Mouse (Mus musculus) midbrain, embryonic 12.5 days (tissue): ENCODE data around the gene Ankmy2. TPM values are rescaled to one million over a fixed set of nuclear protein-coding genes. Genes with fewer than 3 reads are reported as not detected.
"Not testable (repeated sequence)": the region's sequence is repeated elsewhere in the genome, so short reads cannot be mapped to it uniquely, and the experiment has no call there.

ENCODE experiments used
- ATAC-seq: fragments of 200-750 bp; cut with Nextera tagmentation; 2 replicates; pipeline ENCODE4 v1.8.0; 2017; ENCODE audit warnings: low read depth, moderate TSS enrichment, moderate library complexity; ENCODE audit not compliant: low FRiP score
- H3K27ac ChIP-seq: fragments of 300-500 bp; sonication (generic); replicated peaks from 2 replicates; pipeline ENCODE4 v1.5.1; 2016; ENCODE audit warnings: mild to moderate bottlenecking
- H3K27me3 ChIP-seq: fragments of 300-500 bp; sonication (generic); 2 replicates; pipeline ENCODE4 v1.6.1; 2016; ENCODE audit warnings: mild to moderate bottlenecking
- H3K36me3 ChIP-seq: fragments of 300-500 bp; sonication (generic); 2 replicates; pipeline ENCODE4 v1.6.1; 2016
- H3K4me1 ChIP-seq: fragments of 300-500 bp; sonication (generic); 2 replicates; pipeline ENCODE4 v1.6.1; 2016
- H3K4me2 ChIP-seq: fragments of 300-500 bp; sonication (generic); replicated peaks from 2 replicates; pipeline ENCODE4 v1.6.1; 2016; ENCODE audit warnings: mild to moderate bottlenecking, moderate library complexity
- H3K4me3 ChIP-seq: fragments of 300-500 bp; sonication (generic); 2 replicates; pipeline ENCODE4 v1.5.1; 2016; ENCODE audit warnings: mild to moderate bottlenecking
- H3K9ac ChIP-seq: fragments of 300-500 bp; sonication (generic); replicated peaks from 2 replicates; pipeline ENCODE4 v1.6.1; 2016; ENCODE audit warnings: mild to moderate bottlenecking, moderate library complexity
- H3K9me3 ChIP-seq: fragments of 300-500 bp; sonication (generic); 2 replicates; pipeline ENCODE4 v1.6.1; 2016; ENCODE audit warnings: mild to moderate bottlenecking
- WGBS: fragments of 180-500 bp; shearing (Covaris S2); methylation state at CpG from one replicate; pipeline ENCODE4 v1.1.7; 2016; 5-methylcytosine and 5-hydroxymethylcytosine counted together
- polyA plus RNA-seq: library from polyadenylated mRNA; unstranded; fragments of >200 nt; fragmentation: Nextera tagmentation; extraction: Ambion mirVana; gene quantifications from 2 replicates; pipeline ENCODE4 v1.2.1, GENCODE M21; 2016

Gene Ankmy2
- polyA plus RNA-seq, 1 experiment from 2014 or later, result 33.2 TPM

GRCm38 (mm10) chr12:36164126-36164791 lies 7.3 kb downstream of the Ankmy2 start:
- no peaks in the 10 kb centered on the region for H3K27me3 ChIP-seq
- no peak for ATAC-seq
- H3K27ac ChIP-seq, result no peak overlapping the region
- 0 out of 2 replicates have a peak, but pooled peaks cover 6% of the 10 kb centered on the region for H3K4me1 ChIP-seq
- H3K9ac ChIP-seq, result no peak overlapping the region
- peaks cover 10% of the 10 kb centered on the region for H3K36me3 ChIP-seq
- no peak overlapping the region for H3K4me2 ChIP-seq
- no peaks in the 10 kb centered on the region for H3K9me3 ChIP-seq
- no peak overlapping the region for H3K4me3 ChIP-seq
- 91% methylated on average over 7 of the region's 7 CpGs for WGBS

GRCm38 (mm10) chr12:36165299-36165698 lies 8.4 kb downstream of the Ankmy2 start:
- H3K27me3 ChIP-seq, result no peaks in the 10 kb centered on the region
- no peak overlapping the region for H3K4me2 ChIP-seq
- H3K36me3 ChIP-seq, result peaks cover 16% of the 10 kb centered on the region
- H3K4me3 ChIP-seq, result no peak overlapping the region
- 46% methylated on average over 1 of the region's 1 CpGs for WGBS
- H3K27ac ChIP-seq, result no peak overlapping the region
- H3K4me1 ChIP-seq, result 0 out of 2 replicates have a peak, but pooled peaks cover 6% of the 10 kb centered on the region
- H3K9me3 ChIP-seq, result no peaks in the 10 kb centered on the region
- no peak overlapping the region for H3K9ac ChIP-seq
- ATAC-seq, result no peak

GRCm38 (mm10) chr12:36177227-36177626 lies 20.3 kb downstream of the Ankmy2 start:
- H3K27ac ChIP-seq, result no peak overlapping the region

DNA sequence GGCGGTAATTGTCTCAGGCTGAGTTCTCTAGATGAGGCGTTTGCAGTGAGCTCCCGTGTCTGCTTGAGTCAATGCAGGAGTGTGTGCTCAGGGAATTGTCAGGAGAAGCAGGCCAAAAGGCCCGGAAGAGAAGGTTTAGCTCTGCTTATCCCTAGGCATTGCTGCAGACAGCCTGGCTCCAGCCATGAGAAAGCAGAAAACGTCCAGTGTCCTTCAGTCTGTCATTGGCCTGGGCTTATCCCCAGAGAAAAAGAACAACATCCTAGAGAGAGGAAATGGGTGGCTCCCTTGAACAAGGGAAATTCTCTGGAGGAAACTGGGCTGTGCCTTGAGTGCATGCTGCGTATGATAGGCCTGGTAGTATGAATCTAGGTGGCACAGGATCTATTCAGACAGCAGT lies 25.7 kb downstream of the Ankmy2 start:
- H3K4me1 ChIP-seq, result no peaks in the 10 kb centered on the region
- H3K9me3 ChIP-seq, result no peaks in the 10 kb centered on the region
- H3K27me3 ChIP-seq, result no peaks in the 10 kb centered on the region
- no peak overlapping the region for H3K4me3 ChIP-seq
- H3K9ac ChIP-seq, result no peak overlapping the region
- WGBS, result 84% methylated on average over 6 of the region's 6 CpGs
- H3K36me3 ChIP-seq, result peaks cover 48% of the 10 kb centered on the region
- no peak overlapping the region for H3K4me2 ChIP-seq
- no peak for ATAC-seq
- no peak overlapping the region for H3K27ac ChIP-seq

More at GRCm38 (mm10) chr12:36177227-36177626, 20.3 kb downstream of the Ankmy2 start:
- Histone ChIP-seq H3K36me3 (peaks cover 54% of the 10 kb centered on the region), H3K27me3 (no peaks in the 10 kb centered on the region), H3K9ac (no peak overlapping the region), H3K4me3 (no peak overlapping the region), H3K4me1 (no peaks in the 10 kb centered on the region), H3K9me3 (no peaks in the 10 kb centered on the region), H3K4me2 (no peak overlapping the region)
- no peak for ATAC-seq
- WGBS, result 96% methylated on average over 5 of the region's 5 CpGs

GRCm38 (mm10) chr12:36187081-36187480 lies 30.2 kb downstream of the Ankmy2 start:
- no peaks in the 10 kb centered on the region for H3K4me1 ChIP-seq
- H3K4me2 ChIP-seq, result no peak overlapping the region
- H3K27ac ChIP-seq, result no peak overlapping the region
- no peak overlapping the region for H3K9ac ChIP-seq
- H3K36me3 ChIP-seq, result peaks cover 67% of the 10 kb centered on the region
- no peaks in the 10 kb centered on the region for H3K27me3 ChIP-seq
- H3K9me3 ChIP-seq, result no peaks in the 10 kb centered on the region
- H3K4me3 ChIP-seq, result no peak overlapping the region
- WGBS, result 85% methylated on average over 6 of the region's 6 CpGs
- ATAC-seq, result no peak

DNA sequence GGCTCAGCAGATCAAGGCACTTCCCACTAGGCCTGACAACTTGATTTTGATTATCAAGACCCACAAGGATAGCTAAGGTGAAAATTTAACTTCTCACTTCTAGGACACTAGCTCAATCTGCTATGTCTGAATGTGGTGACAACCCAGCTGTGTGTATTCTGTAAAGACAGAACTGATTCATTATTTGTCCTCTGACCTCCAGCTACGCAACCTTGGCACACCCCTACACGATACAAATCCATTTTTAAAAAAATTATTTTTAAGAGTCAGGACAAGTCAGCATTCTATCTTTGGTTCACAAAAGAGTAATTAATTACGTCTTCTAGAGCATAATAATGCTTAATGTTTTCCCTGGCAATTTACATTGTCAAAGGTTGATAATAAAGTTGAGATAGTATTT lies 32.7 kb downstream of the Ankmy2 start:
- no peaks in the 10 kb centered on the region for H3K4me1 ChIP-seq
- H3K27ac ChIP-seq, result no peak overlapping the region
- 94% methylated on average over 3 of the region's 3 CpGs for WGBS
- H3K4me3 ChIP-seq, result no peak overlapping the region
- no peak for ATAC-seq
- H3K9me3 ChIP-seq, result no peaks in the 10 kb centered on the region
- no peaks in the 10 kb centered on the region for H3K27me3 ChIP-seq
- H3K9ac ChIP-seq, result no peak overlapping the region
- no peak overlapping the region for H3K4me2 ChIP-seq
- peaks cover 60% of the 10 kb centered on the region for H3K36me3 ChIP-seq

- Histone ChIP-seq H3K4me2 (no peak overlapping the region), H3K9ac (no peak overlapping the region), H3K27ac (no peak overlapping the region), H3K27me3 (no peaks in the 10 kb centered on the region), H3K9me3 (no peaks in the 10 kb centered on the region), H3K36me3 (peaks cover 68% of the 10 kb centered on the region), H3K4me1 (no peaks in the 10 kb centered on the region), H3K4me3 (no peak overlapping the region)
- ATAC-seq, result no peak
- 92% methylated on average over 5 of the region's 5 CpGs for WGBS
These were observed 33.4 kb downstream of the Ankmy2 start for GRCm38 (mm10) chr12:36190343-36190742.

GRCm38 (mm10) chr12:36194976-36195375 lies 38.1 kb downstream of the Ankmy2 start:
- Histone ChIP-seq H3K27me3 (no peaks in the 10 kb centered on the region), H3K9me3 (peaks cover 12% of the 10 kb centered on the region), H3K4me1 (no peaks in the 10 kb centered on the region), H3K36me3 (peaks cover 69% of the 10 kb centered on the region), H3K4me2 (no peak overlapping the region), H3K27ac (no peak overlapping the region), H3K4me3 (no peak overlapping the region), H3K9ac (no peak overlapping the region)
- ATAC-seq, result no peak
- WGBS, result 95% methylated on average over 7 of the region's 7 CpGs

DNA sequence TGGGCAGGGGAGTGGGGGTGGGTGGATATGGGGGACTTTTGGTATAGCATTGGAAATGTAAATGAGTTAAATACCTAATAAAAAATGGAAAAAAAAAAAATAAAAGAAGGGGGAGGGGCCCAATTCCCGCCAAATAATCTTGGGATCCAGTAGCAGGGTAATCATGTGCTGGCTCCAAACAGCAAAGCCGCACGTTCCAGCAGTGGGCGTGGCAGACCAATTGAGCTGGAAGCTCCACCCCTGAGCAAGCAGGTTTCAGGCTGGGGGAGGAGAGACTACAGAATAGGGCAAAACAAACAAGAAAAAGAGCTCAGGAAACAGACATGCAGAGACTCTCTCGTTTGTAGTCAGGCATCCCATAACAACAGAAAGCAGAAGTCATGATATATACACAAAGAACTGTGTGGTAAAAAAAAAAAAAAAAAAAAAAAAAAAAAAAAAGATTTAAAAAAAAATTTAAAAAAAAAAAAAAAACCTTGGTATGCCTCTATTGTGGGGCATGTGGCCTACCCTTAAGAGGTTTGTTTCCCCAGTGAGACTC lies 48.7 kb downstream of the Ankmy2 start:
- H3K9ac ChIP-seq, H3K27ac ChIP-seq, H3K4me2 ChIP-seq, ATAC-seq, H3K4me3 ChIP-seq, H3K27me3 ChIP-seq, H3K9me3 ChIP-seq, H3K36me3 ChIP-seq: not testable (repeated sequence)
- 53% methylated on average over 5 of the region's 5 CpGs for WGBS
- H3K4me1 ChIP-seq, result peaks cover 11% of the 10 kb centered on the region

DNA sequence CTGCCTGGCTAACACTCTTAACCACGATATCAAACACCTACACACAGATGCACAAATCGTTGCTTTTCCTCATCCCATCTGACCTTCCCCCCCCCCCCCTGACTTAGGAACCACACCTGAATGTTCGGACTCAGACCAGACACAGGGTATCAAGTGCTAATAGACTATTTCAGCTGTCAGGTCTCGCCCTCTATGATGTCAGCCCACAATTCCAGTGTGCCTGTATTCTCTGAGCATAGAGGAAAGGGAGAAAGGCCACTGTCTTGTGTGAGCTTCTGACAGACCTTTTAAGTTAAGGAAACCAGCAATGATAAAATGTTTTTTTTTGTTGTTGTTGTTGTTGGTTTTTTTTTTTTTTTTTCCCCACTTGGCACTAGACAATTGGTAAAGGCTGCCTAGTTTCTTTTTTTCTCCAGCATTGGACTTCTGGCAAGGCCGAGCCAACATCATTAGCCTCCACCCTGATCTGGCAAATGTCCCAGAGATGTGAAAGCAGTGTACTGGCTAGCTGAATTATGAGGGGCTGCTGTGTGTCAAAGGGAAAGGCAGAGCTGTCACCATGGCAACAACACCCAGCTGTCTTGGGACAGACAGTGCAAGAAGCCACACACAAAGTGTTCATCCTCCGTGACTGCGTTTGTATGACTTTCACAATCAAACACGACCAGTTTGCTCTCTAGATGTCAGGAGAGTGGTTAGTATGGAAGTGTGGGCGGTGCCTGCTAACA lies 50.3 kb downstream of the Ankmy2 start:
- peak; percentile 95 for ATAC-seq
- no peak overlapping the region for H3K4me3 ChIP-seq
- no peak overlapping the region for H3K9ac ChIP-seq
- H3K36me3 ChIP-seq, result no peaks in the 10 kb centered on the region
- WGBS, result 51% methylated on average over 9 of the region's 9 CpGs
- H3K27me3 ChIP-seq, result no peaks in the 10 kb centered on the region
- H3K4me2 ChIP-seq, result peak overlapping the region; percentile 34
- H3K4me1 ChIP-seq, result peaks cover 11% of the 10 kb centered on the region
- peak overlapping the region; percentile 65 for H3K27ac ChIP-seq
- no peaks in the 10 kb centered on the region for H3K9me3 ChIP-seq

DNA sequence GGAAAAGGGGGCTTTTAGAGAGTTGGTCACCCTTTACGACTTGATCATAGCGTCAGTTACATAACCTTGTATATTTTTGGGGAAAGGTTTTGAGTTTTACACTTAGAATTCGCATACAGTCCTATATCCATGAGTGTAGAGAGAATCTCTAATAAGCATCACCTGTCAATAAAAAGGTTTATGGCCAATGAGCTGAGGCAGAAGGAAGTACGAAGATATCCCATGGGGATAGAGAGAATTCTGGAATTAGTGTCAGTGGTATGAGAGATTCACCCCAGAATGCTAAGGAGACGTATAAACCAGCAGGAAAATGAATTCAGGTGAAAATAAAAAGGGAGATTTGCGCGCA lies 50.9 kb downstream of the Ankmy2 start:
- H3K4me3 ChIP-seq, result no peak overlapping the region
- H3K36me3 ChIP-seq, result no peaks in the 10 kb centered on the region
- no peak; the same call in none of the 2 replicates for ATAC-seq
- H3K27ac ChIP-seq, result peak overlapping the region; percentile 65
- H3K9ac ChIP-seq, result no peak overlapping the region
- 64% methylated on average over 7 of the region's 7 CpGs for WGBS
- no peaks in the 10 kb centered on the region for H3K9me3 ChIP-seq
- no peaks in the 10 kb centered on the region for H3K27me3 ChIP-seq
- H3K4me2 ChIP-seq, result peak overlapping the region; percentile 34
- H3K4me1 ChIP-seq, result peaks cover 11% of the 10 kb centered on the region

GRCm38 (mm10) chr12:36208456-36208855 lies 51.5 kb downstream of the Ankmy2 start:
- Histone ChIP-seq H3K4me2 (0 out of 2 replicates have a peak overlapping the region, but pooled peaks have one; percentile 34), H3K9ac (no peak overlapping the region), H3K4me3 (no peak overlapping the region), H3K36me3 (no peaks in the 10 kb centered on the region), H3K9me3 (no peaks in the 10 kb centered on the region), H3K27ac (no peak overlapping the region; the same call in 1 of the 2 replicates), H3K4me1 (peaks cover 11% of the 10 kb centered on the region), H3K27me3 (no peaks in the 10 kb centered on the region)
- 78% methylated on average over 19 of the region's 19 CpGs for WGBS
- ATAC-seq, result no peak
